Mouse (Mus musculus) heart, adult 2 months (tissue): ENCODE results near the gene Cldn19. TPM values are rescaled to one million over a fixed set of nuclear protein-coding genes. Genes with fewer than 3 reads are reported as not detected.

ENCODE experiments used
- DNase-seq, 2 experiments: peaks; one replicate each; pipeline ENCODE4 v3.0.0; 2021
- H3K27ac ChIP-seq: fragments of 200-600 bp; 2 replicates; pipeline ENCODE4 v1.8.1; 2022
- H3K27me3 ChIP-seq: fragments of 200-500 bp; 2 replicates; pipeline ENCODE4 v1.6.1; 2012; ENCODE audit warnings: mild to moderate bottlenecking, low read length, inconsistent platforms, mixed read lengths; ENCODE audit not compliant: control insufficient read depth, insufficient read depth
- H3K36me3 ChIP-seq: fragments of 200-500 bp; 2 replicates; pipeline ENCODE4 v1.6.1; 2012; ENCODE audit warnings: low read length, inconsistent platforms; ENCODE audit not compliant: control insufficient read depth, insufficient read depth
- H3K4me1 ChIP-seq: fragments of 200-500 bp; 2 replicates; pipeline ENCODE4 v1.6.1; 2011; ENCODE audit warnings: low read length; ENCODE audit not compliant: control insufficient read depth, insufficient read depth
- H3K4me3 ChIP-seq: fragments of 200-600 bp; 2 replicates; pipeline ENCODE4 v1.8.1; 2022
- H3K79me2 ChIP-seq: fragments of 200-500 bp; replicated peaks from 2 replicates; pipeline ENCODE4 v1.6.1; 2012; ENCODE audit warnings: mild to moderate bottlenecking, inconsistent platforms, low read length, moderate library complexity, mixed read lengths; ENCODE audit not compliant: control insufficient read depth, insufficient read depth
- H3K9ac ChIP-seq: fragments of 200-500 bp; 2 replicates; pipeline ENCODE4 v1.6.1; 2012; ENCODE audit warnings: low read depth, mild to moderate bottlenecking, control low read depth, inconsistent platforms, low read length, mixed read lengths
- CTCF ChIP-seq: fragments of 200-600 bp; IDR thresholded peaks from 2 replicates; pipeline ENCODE4 v1.8.1; 2022; ENCODE audit warnings: antibody characterized with exemption, mild to moderate bottlenecking, moderate library complexity
- EP300 ChIP-seq: fragments of 200-500 bp; IDR thresholded peaks from 2 replicates; pipeline ENCODE4 v1.6.1; 2011; ENCODE audit warnings: low read depth, low read length, control low read depth; ENCODE audit not compliant: insufficient read depth
- POLR2A ChIP-seq: fragments of 200-500 bp; IDR thresholded peaks from 2 replicates; pipeline ENCODE4 v1.6.1; 2011; ENCODE audit warnings: mild to moderate bottlenecking, low read depth, low read length, control low read depth; ENCODE audit not compliant: insufficient read depth
- WGBS: fragments of 180-500 bp; shearing (Covaris S2); methylation state at CpG from one replicate; pipeline ENCODE4 v1.1.7; 2018; 5-methylcytosine and 5-hydroxymethylcytosine counted together
- intact Hi-C: fragments of 180-260 bp; cut with DNase I; formaldehyde crosslinking; loops from one replicate; pipeline ENCODE4 v1.15.1; 2025
- polyA plus RNA-seq: library from polyadenylated mRNA; depleted of rRNA; stranded (reverse); fragments of >200 nt; gene quantifications from 2 replicates; pipeline ENCODE4 v1.2.3, GENCODE M21; 2012
- total RNA-seq, 2 experiments: library from RNA; stranded (reverse); gene quantifications; 2 replicates each; pipeline ENCODE4 v1.2.3; 2021

Cldn19 gene
- total and polyA plus RNA-seq, 3 experiments, result 0.37 TPM; not detected in 2

DNA sequence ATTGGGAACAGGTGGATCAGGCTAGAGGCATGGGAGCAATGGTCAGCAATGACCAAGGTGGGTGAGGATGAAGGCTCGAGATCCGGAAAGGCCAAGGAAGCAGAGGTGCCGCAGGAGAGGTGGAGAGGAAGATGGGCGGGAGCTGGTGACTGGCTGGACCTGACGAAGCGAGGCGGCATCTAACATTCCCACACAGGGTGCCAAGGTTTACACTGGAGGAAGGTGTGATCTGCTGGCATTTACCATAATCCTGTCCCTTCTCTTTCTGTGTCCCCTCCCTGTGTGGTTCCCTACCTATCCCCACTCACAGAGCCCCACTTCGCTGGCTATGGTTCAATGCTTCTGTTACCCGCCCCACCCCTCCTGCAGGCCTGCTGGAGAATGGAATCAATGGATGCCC is 9.3 kb upstream of the Cldn19 start:
- Histone ChIP-seq H3K36me3 (no peaks in the 10 kb centered on the region), H3K79me2 (no peaks in the 10 kb centered on the region), H3K9ac (no peak overlapping the region; the same call in 1 of the 2 replicates), H3K4me1 (peaks cover 4% of the 10 kb centered on the region), H3K27ac (no peak overlapping the region), H3K27me3 (no peaks in the 10 kb centered on the region), H3K4me3 (no peak overlapping the region)
- intact Hi-C loops, result loop anchor here (2.0 to 5.0 kb wide), 8 partner anchors 29 to 421 kb away; partner anchors contain the start of genes Foxj3, Frg2f1, Ppcs and Ppih
- TF ChIP-seq EP300 (no peak), POLR2A (no peak), CTCF (no peak)
- 81% methylated on average over 9 of the region's 9 CpGs for WGBS
- no peak for DNase-seq

DNA sequence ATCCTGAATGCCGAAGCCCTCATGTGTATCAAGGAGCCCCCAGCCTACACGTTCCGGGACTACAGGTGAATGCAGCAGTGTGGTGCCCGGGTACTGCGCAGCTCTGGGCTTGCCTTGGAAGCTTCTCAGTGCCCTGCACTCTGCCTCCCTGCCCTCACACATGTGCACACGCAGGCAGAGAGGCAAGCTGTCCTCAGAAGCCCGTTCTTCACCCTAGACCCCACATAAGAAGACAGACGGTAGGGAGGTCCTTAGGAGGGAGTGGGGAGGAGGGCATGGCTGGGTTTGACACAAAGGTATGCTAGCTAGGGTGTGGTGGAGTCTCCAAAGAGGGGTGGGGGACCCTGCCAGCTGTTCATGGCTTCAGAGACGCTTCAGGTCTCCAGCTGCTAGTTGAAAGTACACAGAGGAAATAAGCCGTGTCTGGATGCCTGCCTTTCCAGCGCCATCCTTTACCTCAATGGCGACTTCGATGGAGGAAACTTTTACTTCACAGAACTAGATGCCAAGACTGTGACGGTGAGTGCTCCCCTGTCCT is 8.5 kb upstream of the Cldn19 start:
- H3K36me3 ChIP-seq, result no peaks in the 10 kb centered on the region
- H3K79me2 ChIP-seq, result no peaks in the 10 kb centered on the region
- intact Hi-C loops, result loop anchor here (2.0 to 5.0 kb wide), 8 partner anchors 28 to 421 kb away; partner anchors contain the start of genes Foxj3, Frg2f1, Ppcs and Ppih
- TF ChIP-seq POLR2A (no peak), EP300 (no peak), CTCF (no peak)
- no peak for DNase-seq
- H3K27me3 ChIP-seq, result no peaks in the 10 kb centered on the region
- no peak overlapping the region for H3K9ac ChIP-seq
- peak overlapping the region; percentile 69 for H3K27ac ChIP-seq
- H3K4me1 ChIP-seq, result peaks cover 4% of the 10 kb centered on the region
- WGBS, result 74% methylated on average over 14 of the region's 14 CpGs
- H3K4me3 ChIP-seq, result no peak overlapping the region

DNA sequence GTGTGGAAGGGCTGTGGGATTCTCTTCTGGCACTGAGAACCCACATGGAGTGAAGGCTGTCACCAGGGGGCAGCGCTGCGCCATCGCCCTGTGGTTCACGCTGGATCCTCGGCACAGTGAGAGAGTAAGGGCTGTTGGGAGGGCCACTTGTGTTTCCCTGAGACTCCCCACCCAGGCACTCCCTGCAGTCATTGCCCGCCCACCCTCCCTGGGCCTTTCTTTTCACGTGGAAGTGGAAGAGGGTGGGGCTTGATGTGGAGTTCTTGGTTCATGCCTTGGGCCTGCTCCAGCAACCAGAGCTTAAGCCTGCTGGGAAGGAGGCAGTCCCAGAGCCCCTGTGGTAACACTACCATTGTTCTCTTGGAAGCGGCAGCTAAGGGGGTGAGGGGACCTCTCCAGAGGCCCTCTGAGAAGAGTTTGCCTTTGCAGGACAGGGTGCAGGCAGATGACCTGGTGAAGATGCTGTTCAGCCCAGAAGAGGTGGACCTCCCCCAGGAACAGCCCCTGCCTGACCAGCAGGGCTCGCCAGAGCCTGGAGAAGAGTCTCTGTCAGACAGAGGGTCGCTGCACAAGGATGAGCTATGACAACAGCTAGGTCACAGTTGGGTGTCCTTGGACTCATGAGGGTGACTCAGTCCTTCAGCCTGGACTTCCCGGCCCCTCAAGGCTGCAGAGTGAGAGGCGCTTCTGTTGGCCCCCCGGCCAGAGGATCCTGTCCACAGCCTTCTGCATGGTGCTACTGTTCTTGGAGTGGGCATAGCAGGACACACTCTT is 7.6 kb upstream of the Cldn19 start:
- peak overlapping the region; percentile 86 for H3K27ac ChIP-seq
- H3K4me1 ChIP-seq, result peaks cover 4% of the 10 kb centered on the region
- peak; percentile 85 to 87 for DNase-seq
- H3K27me3 ChIP-seq, result no peaks in the 10 kb centered on the region
- H3K79me2 ChIP-seq, result no peaks in the 10 kb centered on the region
- 41% methylated on average over 13 of the region's 13 CpGs for WGBS
- intact Hi-C loops, result loop anchor here (2.0 to 5.0 kb wide), 8 partner anchors 27 to 420 kb away; partner anchors contain the start of genes Foxj3, Frg2f1, Ppcs and Ppih
- TF ChIP-seq EP300 (peak; percentile 88), POLR2A (peak; percentile 64), CTCF (peak; percentile 85)
- H3K36me3 ChIP-seq, result no peaks in the 10 kb centered on the region
- peak overlapping the region; percentile 49 for H3K9ac ChIP-seq
- no peak overlapping the region for H3K4me3 ChIP-seq

DNA sequence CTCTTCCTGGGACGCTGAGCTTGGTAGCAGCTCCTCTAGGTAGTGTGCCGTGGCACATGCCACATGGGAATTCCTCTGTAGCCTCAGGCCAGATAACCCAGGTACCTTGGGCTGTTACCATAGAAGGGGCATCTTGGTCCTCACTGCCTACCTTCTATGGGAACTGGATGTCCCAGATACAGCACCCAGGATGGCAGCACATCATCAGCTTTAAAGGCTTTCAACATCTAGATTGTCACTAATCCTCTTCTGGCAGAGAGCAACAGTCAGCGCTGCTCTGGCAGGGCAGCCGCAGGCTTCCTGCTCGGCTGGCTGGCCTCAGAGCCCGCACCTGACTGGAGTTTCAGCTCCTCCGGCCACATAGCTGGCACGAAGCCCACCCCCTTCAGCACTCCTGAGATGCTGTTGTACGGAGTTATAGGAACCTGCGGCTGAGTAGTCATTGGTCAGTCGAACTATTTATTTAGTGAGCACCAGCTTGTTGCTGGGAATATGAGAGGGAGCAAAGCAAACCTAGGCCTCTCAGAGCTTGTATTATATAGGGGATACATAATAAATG is 6.7 kb upstream of the Cldn19 start:
- Histone ChIP-seq H3K27ac (peak overlapping the region; percentile 86), H3K36me3 (no peaks in the 10 kb centered on the region), H3K79me2 (no peaks in the 10 kb centered on the region), H3K9ac (no peak overlapping the region), H3K4me1 (peaks cover 4% of the 10 kb centered on the region), H3K27me3 (no peaks in the 10 kb centered on the region), H3K4me3 (no peak overlapping the region)
- no peak for TF ChIP-seq CTCF
- TF ChIP-seq POLR2A, result no peak
- no peak for TF ChIP-seq EP300
- 69% methylated on average over 11 of the region's 11 CpGs for WGBS
- intact Hi-C loops, result loop anchor here (5.0 kb wide), 5 partner anchors 74 to 419 kb away; partner anchors contain the start of genes Foxj3, Frg2f1, Ppcs and Ppih
- DNase-seq, result no peak

DNA sequence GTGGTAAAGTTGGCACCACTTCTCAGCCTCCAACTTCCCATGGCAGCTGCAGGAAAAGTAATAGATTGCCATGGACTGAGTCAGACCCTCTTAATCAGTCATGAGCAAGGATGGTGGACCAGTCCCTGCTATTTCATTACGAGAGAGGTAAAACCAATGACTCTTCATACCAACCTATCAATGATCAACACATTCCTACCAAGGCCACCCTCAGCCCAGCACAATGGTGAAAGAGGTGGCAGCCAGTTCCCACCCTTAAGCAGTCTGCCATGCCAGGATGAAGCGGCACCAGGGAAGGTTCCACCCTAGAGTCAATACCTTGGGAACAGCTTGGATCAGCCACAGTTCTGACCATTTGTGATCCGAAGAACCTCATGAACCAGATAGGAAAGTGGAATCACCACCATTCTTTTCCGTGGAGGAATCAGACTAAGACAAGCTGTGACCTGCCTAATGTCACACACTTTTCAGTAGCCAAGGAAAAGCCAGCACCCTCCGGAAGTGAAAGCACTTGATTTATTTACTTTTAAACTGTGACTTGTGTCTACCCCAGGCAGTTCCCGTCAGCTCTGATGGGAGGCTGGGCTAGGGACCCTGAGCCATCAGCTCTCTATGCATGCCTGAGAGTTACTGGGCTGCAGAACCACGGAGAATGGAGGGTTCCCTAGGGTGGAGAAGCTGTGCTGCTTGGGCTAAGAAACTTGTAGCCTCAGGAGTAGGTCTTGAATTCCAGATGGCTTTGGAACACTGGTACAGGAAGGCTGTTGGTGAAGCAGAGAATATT is 3.0 kb upstream of the Cldn19 start:
- intact Hi-C loops, result loop anchor here (10.0 kb wide), 1 partner anchor 573 kb away; no protein-coding TSS in a partner anchor
- Histone ChIP-seq H3K9ac (no peak overlapping the region), H3K27ac (no peak overlapping the region), H3K4me3 (no peak overlapping the region), H3K36me3 (no peaks in the 10 kb centered on the region), H3K79me2 (no peaks in the 10 kb centered on the region), H3K4me1 (peaks cover 3% of the 10 kb centered on the region), H3K27me3 (no peaks in the 10 kb centered on the region)
- TF ChIP-seq EP300 (no peak), POLR2A (no peak), CTCF (no peak)
- 60% methylated on average over 7 of the region's 7 CpGs for WGBS
- no peak for DNase-seq
